Mouse (Mus musculus): ENCODE measurements around the gene Fxr1. TPM values are rescaled to one million over a fixed set of nuclear protein-coding genes. Genes with fewer than 3 reads are reported as not detected.
A peak's percentile ranks its signal among the peaks of the same experiment; 100 is the strongest.
"Not testable (repeated sequence)": the region's sequence is repeated elsewhere in the genome, so short reads cannot be mapped to it uniquely, and the experiment has no call there.

Fxr1 gene
- total RNA-seq (2018; cell fraction: chromatin; rRNA removed): 100 to 1,000 TPM; 155 to 264 (median 217) TPM
- 100 to 1,000 TPM in 14 of 26 experiments, 10 to 100 TPM in 12; 87.2 to 124 (median 107) TPM for total RNA-seq (2018; cell fraction: cytosol; rRNA removed)
- 100 to 1,000 TPM; 109 to 214 (median 144) TPM for total RNA-seq (2018; cell fraction: nucleus; rRNA removed)
- polyA plus RNA-seq (2018): 77.5 to 114 TPM (median 87.0 TPM) in 3 replicates

- 2% methylated on average over 67 of the region's 97 CpGs for WGBS (ENCODE audit: missing documents)
Measured at GRCm38 (mm10) chr3:34019540-34020381, at the start of gene Fxr1. TSS of gene Fxr1 (plus strand) at chr3:34019943.

GRCm38 (mm10) chr3:33979395-33979794 lies 40.3 kb upstream of the Fxr1 start:
- H3K36me3 ChIP-seq (ENCODE audit: inconsistent target): no peaks in the 10 kb centered on the region
- WGBS (ENCODE audit: missing documents): 84% methylated on average over 6 of the region's 6 CpGs
- no peak overlapping the region for H3K4me3 ChIP-seq (ENCODE audit: inconsistent target)
- no peaks in the 10 kb centered on the region for H3K79me2 ChIP-seq (ENCODE audit: inconsistent target)
- no peak overlapping the region for H3K27ac ChIP-seq

More at GRCm38 (mm10) chr3:34019540-34020381, at the start of gene Fxr1:
- H3K27ac ChIP-seq: peak within 1 kb of the TSS; percentile 36
- peaks cover 43% of the 10 kb centered on the region for H3K79me2 ChIP-seq (ENCODE audit: inconsistent target)
- H3K4me3 ChIP-seq (ENCODE audit: inconsistent target): peak within 1 kb of the TSS; percentile 64
- H3K36me3 ChIP-seq (ENCODE audit: inconsistent target): no peaks in the 10 kb centered on the region

GRCm38 (mm10) chr3:33982746-33983145 lies 37.0 kb upstream of the Fxr1 start:
- 94% methylated on average over 5 of the region's 5 CpGs for WGBS (ENCODE audit: missing documents)
- no peak overlapping the region for H3K27ac ChIP-seq
- H3K4me3 ChIP-seq (ENCODE audit: inconsistent target): no peak overlapping the region

GRCm38 (mm10) chr3:33989302-33989701 lies 30.4 kb upstream of the Fxr1 start:
- 88% methylated on average over 8 of the region's 8 CpGs for WGBS (ENCODE audit: missing documents)
- H3K79me2 ChIP-seq (ENCODE audit: inconsistent target): no peaks in the 10 kb centered on the region
- no peak overlapping the region for H3K27ac ChIP-seq
- H3K4me3 ChIP-seq (ENCODE audit: inconsistent target): no peak overlapping the region
- no peaks in the 10 kb centered on the region for H3K36me3 ChIP-seq (ENCODE audit: inconsistent target)

More at GRCm38 (mm10) chr3:33982746-33983145, 37.0 kb upstream of the Fxr1 start:
- Histone ChIP-seq H3K36me3 (ENCODE audit: inconsistent target) (no peaks in the 10 kb centered on the region), H3K79me2 (ENCODE audit: inconsistent target) (no peaks in the 10 kb centered on the region)

- Histone ChIP-seq H3K79me2 (ENCODE audit: inconsistent target) (no peaks in the 10 kb centered on the region), H3K27ac (no peak overlapping the region), H3K36me3 (ENCODE audit: inconsistent target) (no peaks in the 10 kb centered on the region), H3K4me3 (ENCODE audit: inconsistent target) (no peak overlapping the region)
- 87% methylated on average over 10 of the region's 10 CpGs for WGBS (ENCODE audit: missing documents)
Measured at GRCm38 (mm10) chr3:33990451-33990850, 29.3 kb upstream of the Fxr1 start.

GRCm38 (mm10) chr3:33990921-33991320 lies 28.8 kb upstream of the Fxr1 start:
- Histone ChIP-seq H3K36me3 (ENCODE audit: inconsistent target) (no peaks in the 10 kb centered on the region), H3K27ac (no peak overlapping the region), H3K79me2 (ENCODE audit: inconsistent target) (no peaks in the 10 kb centered on the region), H3K4me3 (ENCODE audit: inconsistent target) (no peak overlapping the region)
- 89% methylated on average over 8 of the region's 8 CpGs for WGBS (ENCODE audit: missing documents)

GRCm38 (mm10) chr3:33993421-33994126 lies 26.2 kb upstream of the Fxr1 start:
- 86% methylated on average over 14 of the region's 14 CpGs for WGBS (ENCODE audit: missing documents)
- H3K4me3 ChIP-seq (ENCODE audit: inconsistent target): no peak overlapping the region
- no peaks in the 10 kb centered on the region for H3K79me2 ChIP-seq (ENCODE audit: inconsistent target)
- H3K27ac ChIP-seq: no peak overlapping the region
- no peaks in the 10 kb centered on the region for H3K36me3 ChIP-seq (ENCODE audit: inconsistent target)

- 90% methylated on average over 3 of the region's 3 CpGs for WGBS (ENCODE audit: missing documents)
- H3K4me3 ChIP-seq (ENCODE audit: inconsistent target): no peak overlapping the region
- no peaks in the 10 kb centered on the region for H3K36me3 ChIP-seq (ENCODE audit: inconsistent target)
- no peak overlapping the region for H3K27ac ChIP-seq
- no peaks in the 10 kb centered on the region for H3K79me2 ChIP-seq (ENCODE audit: inconsistent target)
Measured at GRCm38 (mm10) chr3:33994127-33994488, 25.6 kb upstream of the Fxr1 start.

- not testable (repeated sequence) for H3K36me3 ChIP-seq (ENCODE audit: inconsistent target); H3K79me2 ChIP-seq (ENCODE audit: inconsistent target); H3K27ac ChIP-seq; H3K4me3 ChIP-seq (ENCODE audit: inconsistent target)
Measured at GRCm38 (mm10) chr3:34001691-34002090, 18.1 kb upstream of the Fxr1 start.

GRCm38 (mm10) chr3:34003860-34004259 lies 15.9 kb upstream of the Fxr1 start:
- 78% methylated on average over 3 of the region's 3 CpGs for WGBS (ENCODE audit: missing documents)

GRCm38 (mm10) chr3:34006301-34006700 lies 13.4 kb upstream of the Fxr1 start:
- 74% methylated on average over 2 of the region's 2 CpGs for WGBS (ENCODE audit: missing documents)

More at GRCm38 (mm10) chr3:34003860-34004259, 15.9 kb upstream of the Fxr1 start:
- H3K36me3 ChIP-seq (ENCODE audit: inconsistent target): no peaks in the 10 kb centered on the region
- H3K27ac ChIP-seq: no peak overlapping the region
- no peak overlapping the region for H3K4me3 ChIP-seq (ENCODE audit: inconsistent target)
- H3K79me2 ChIP-seq (ENCODE audit: inconsistent target): no peaks in the 10 kb centered on the region

GRCm38 (mm10) chr3:34006824-34007223 lies 12.9 kb upstream of the Fxr1 start:
- Histone ChIP-seq H3K79me2 (ENCODE audit: inconsistent target) (no peaks in the 10 kb centered on the region), H3K27ac (no peak overlapping the region), H3K4me3 (ENCODE audit: inconsistent target) (no peak overlapping the region), H3K36me3 (ENCODE audit: inconsistent target) (no peaks in the 10 kb centered on the region)
- 93% methylated on average over 3 of the region's 3 CpGs for WGBS (ENCODE audit: missing documents)

More at GRCm38 (mm10) chr3:34006301-34006700, 13.4 kb upstream of the Fxr1 start:
- no peak overlapping the region for H3K27ac ChIP-seq
- H3K36me3 ChIP-seq (ENCODE audit: inconsistent target): no peaks in the 10 kb centered on the region
- H3K4me3 ChIP-seq (ENCODE audit: inconsistent target): no peak overlapping the region
- H3K79me2 ChIP-seq (ENCODE audit: inconsistent target): no peaks in the 10 kb centered on the region

- Histone ChIP-seq H3K27ac (no peak overlapping the region), H3K79me2 (ENCODE audit: inconsistent target) (no peaks in the 10 kb centered on the region), H3K4me3 (ENCODE audit: inconsistent target) (no peak overlapping the region), H3K36me3 (ENCODE audit: inconsistent target) (no peaks in the 10 kb centered on the region)
- WGBS (ENCODE audit: missing documents): 90% methylated on average over 4 of the region's 4 CpGs
Measured at GRCm38 (mm10) chr3:34007611-34008010, 12.1 kb upstream of the Fxr1 start.

GRCm38 (mm10) chr3:34008191-34008590 lies 11.6 kb upstream of the Fxr1 start:
- Histone ChIP-seq H3K79me2 (ENCODE audit: inconsistent target) (no peaks in the 10 kb centered on the region), H3K4me3 (ENCODE audit: inconsistent target) (no peak overlapping the region), H3K36me3 (ENCODE audit: inconsistent target) (no peaks in the 10 kb centered on the region), H3K27ac (no peak overlapping the region)
- WGBS (ENCODE audit: missing documents): 83% methylated on average over 6 of the region's 6 CpGs
